Mouse (Mus musculus): Measurements from ENCODE around the gene Srrm4.
"Not testable (repeated sequence)": the region's sequence is repeated elsewhere in the genome, so short reads cannot be mapped to it uniquely, and the experiment has no call there.

Gene Srrm4

GRCm38 (mm10) chr5:116442697-116443458 lies 148.7 kb downstream of the Srrm4 start:
- DNase-seq (ENCODE audit: low spot score in 2 of 2), result peak in 1 of 2 experiments; percentile 51

GRCm38 (mm10) chr5:116440251-116440650 lies 151.4 kb downstream of the Srrm4 start:
- DNase-seq (ENCODE audit: low spot score in 2 of 2), result no peak

- no peak for DNase-seq (ENCODE audit: low spot score in 2 of 2)
These were observed 153.3 kb downstream of the Srrm4 start for GRCm38 (mm10) chr5:116438328-116438727.

GRCm38 (mm10) chr5:116436117-116436516 lies 155.5 kb downstream of the Srrm4 start:
- no peak for DNase-seq (ENCODE audit: low spot score in 2 of 2)

GRCm38 (mm10) chr5:116434976-116435850 lies 156.4 kb downstream of the Srrm4 start:
- no peak for DNase-seq (ENCODE audit: low spot score in 2 of 2)

- no peak for DNase-seq (ENCODE audit: low spot score in 2 of 2)
These were observed 158.7 kb downstream of the Srrm4 start for GRCm38 (mm10) chr5:116432871-116433270.

GRCm38 (mm10) chr5:116426701-116427100 lies 164.9 kb downstream of the Srrm4 start:
- DNase-seq (ENCODE audit: low spot score in 2 of 2), result no peak

- DNase-seq (ENCODE audit: low spot score in 2 of 2), result not testable (repeated sequence)
These were observed 165.9 kb downstream of the Srrm4 start for GRCm38 (mm10) chr5:116425709-116426108.

GRCm38 (mm10) chr5:116425273-116425672 lies 166.3 kb downstream of the Srrm4 start:
- no peak for DNase-seq (ENCODE audit: low spot score in 2 of 2)

GRCm38 (mm10) chr5:116423746-116424145 lies 167.9 kb downstream of the Srrm4 start:
- DNase-seq (ENCODE audit: low spot score in 2 of 2), result no peak

GRCm38 (mm10) chr5:116422699-116423201 lies 168.9 kb downstream of the Srrm4 start, which contains the start of gene Hspb8:
Gene Hspb8, minus strand, starts transcription at chr5:116422864.
- DNase-seq (ENCODE audit: low spot score in 2 of 2), result no peak

- DNase-seq (ENCODE audit: low spot score in 2 of 2), result no peak
These were observed 169.7 kb downstream of the Srrm4 start for GRCm38 (mm10) chr5:116421791-116422481.

- no peak for DNase-seq (ENCODE audit: low spot score in 2 of 2)
These were observed 170.8 kb downstream of the Srrm4 start for GRCm38 (mm10) chr5:116420759-116421225.

GRCm38 (mm10) chr5:116420213-116420612 lies 171.4 kb downstream of the Srrm4 start:
- no peak for DNase-seq (ENCODE audit: low spot score in 2 of 2)

GRCm38 (mm10) chr5:116419322-116420045 lies 172.1 kb downstream of the Srrm4 start:
- no peak for DNase-seq (ENCODE audit: low spot score in 2 of 2)

- DNase-seq (ENCODE audit: low spot score in 2 of 2), result no peak
These were observed 175.4 kb downstream of the Srrm4 start for GRCm38 (mm10) chr5:116416208-116416607.

GRCm38 (mm10) chr5:116409689-116410590 lies 181.7 kb downstream of the Srrm4 start:
- DNase-seq (ENCODE audit: low spot score in 2 of 2), result no peak

GRCm38 (mm10) chr5:116408965-116409364 lies 182.7 kb downstream of the Srrm4 start:
- no peak for DNase-seq (ENCODE audit: low spot score in 2 of 2)

GRCm38 (mm10) chr5:116407936-116408335 lies 183.7 kb downstream of the Srrm4 start:
- DNase-seq (ENCODE audit: low spot score in 2 of 2), result no peak

- DNase-seq (ENCODE audit: low spot score in 2 of 2), result no peak
These were observed 184.3 kb downstream of the Srrm4 start for GRCm38 (mm10) chr5:116407321-116407720.
